Mouse (Mus musculus) lung, embryonic 16.5 days (tissue): ENCODE measurements at regions not wholly inside any gene's neighbourhood (a gene's known extent, or its start where the extent isn't known, plus 50 kb on each side); places are given as distances from the start of the nearest gene placed in this dataset.

ENCODE experiments used
- ATAC-seq: fragments of 200-750 bp; cut with Nextera tagmentation; 2 replicates; pipeline ENCODE4 v1.8.0; 2017; ENCODE audit warnings: low read depth, mild to moderate bottlenecking, moderate library complexity
- H3K27ac ChIP-seq: fragments of 300-500 bp; sonication (generic); 2 replicates; pipeline ENCODE4 v1.5.1; 2014; ENCODE audit warnings: mild to moderate bottlenecking, control low read depth, low read length
- H3K27me3 ChIP-seq: fragments of 300-500 bp; sonication (generic); 2 replicates; pipeline ENCODE4 v1.6.1; 2014; ENCODE audit warnings: low read depth, low read length, mixed read lengths; ENCODE audit not compliant: control insufficient read depth, insufficient read depth
- H3K36me3 ChIP-seq: fragments of 300-500 bp; sonication (generic); 2 replicates; pipeline ENCODE4 v1.6.1; 2014; ENCODE audit warnings: low read length; ENCODE audit not compliant: control insufficient read depth, insufficient read depth
- H3K4me1 ChIP-seq: fragments of 300-500 bp; sonication (generic); replicated peaks from 2 replicates; pipeline ENCODE4 v1.6.1; 2014; ENCODE audit warnings: low read length, mixed read lengths; ENCODE audit not compliant: control insufficient read depth, insufficient read depth
- H3K4me2 ChIP-seq: fragments of 300-500 bp; sonication (generic); 2 replicates; pipeline ENCODE4 v1.6.1; 2014; ENCODE audit warnings: low read depth, low read length, control low read depth
- H3K4me3 ChIP-seq: fragments of 300-500 bp; sonication (generic); 2 replicates; pipeline ENCODE4 v1.5.1; 2014; ENCODE audit warnings: mild to moderate bottlenecking, low read length, control low read depth
- H3K9ac ChIP-seq: fragments of 300-500 bp; sonication (generic); 2 replicates; pipeline ENCODE4 v1.6.1; 2014; ENCODE audit warnings: low read length, control low read depth
- H3K9me3 ChIP-seq: fragments of 300-500 bp; sonication (generic); 2 replicates; pipeline ENCODE4 v1.6.1; 2016; ENCODE audit warnings: low read length; ENCODE audit not compliant: control insufficient read depth
- WGBS: fragments of 180-500 bp; shearing (Covaris S2); extraction: QIAGEN DNeasy Blood & Tissue Kit; methylation state at CpG from one replicate; pipeline ENCODE4 v1.1.7; 2014; 5-methylcytosine and 5-hydroxymethylcytosine counted together

DNA sequence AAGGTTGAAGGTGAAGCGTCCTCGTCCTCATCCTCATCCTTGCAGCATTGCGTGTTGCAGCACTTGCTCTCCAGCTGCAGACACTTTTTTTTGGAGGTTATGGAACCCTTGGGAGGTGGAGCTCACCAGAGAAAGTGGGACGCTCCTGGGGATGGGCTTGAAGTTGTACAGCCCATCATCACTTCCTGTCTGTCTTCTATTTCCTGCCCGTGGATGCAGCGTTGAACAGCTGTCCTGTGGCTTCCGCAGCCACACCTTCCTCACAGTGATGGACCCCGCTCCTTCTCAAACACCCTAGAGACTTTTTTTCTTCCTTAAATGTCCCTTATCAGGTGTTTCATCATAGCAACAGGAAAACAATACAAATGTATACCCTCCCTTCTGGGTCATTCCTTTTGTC is 171.5 kb upstream of the Sdk2 start:
- H3K4me1 ChIP-seq, result no peaks in the 10 kb centered on the region
- 58% methylated on average over 8 of the region's 8 CpGs for WGBS
- ATAC-seq, result no peak
- H3K4me3 ChIP-seq, result no peak overlapping the region
- no peaks in the 10 kb centered on the region; the same call in 1 of the 2 replicates for H3K27me3 ChIP-seq
- H3K27ac ChIP-seq, result no peak overlapping the region
- no peaks in the 10 kb centered on the region for H3K36me3 ChIP-seq
- no peak overlapping the region for H3K4me2 ChIP-seq
- no peaks in the 10 kb centered on the region for H3K9me3 ChIP-seq
- no peak overlapping the region for H3K9ac ChIP-seq

DNA sequence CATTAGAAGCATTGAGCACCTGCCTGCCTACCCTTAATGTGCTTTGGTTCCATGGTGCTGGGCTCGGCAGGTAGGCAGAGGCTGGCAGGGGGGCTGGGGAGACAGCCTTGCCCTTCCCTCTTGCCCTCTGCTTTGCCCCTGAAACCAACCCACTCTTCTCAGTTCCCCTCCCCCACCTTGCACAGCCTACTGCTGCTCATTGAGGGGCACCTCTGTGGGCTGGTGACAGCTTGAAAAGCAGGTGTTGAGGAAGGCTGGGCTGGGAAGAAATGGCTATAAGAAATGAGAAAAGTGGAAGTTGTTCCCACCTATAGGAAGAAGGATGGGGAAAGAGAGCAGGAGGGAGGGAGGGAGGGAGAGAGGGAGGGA is 167.7 kb upstream of the Sdk2 start:
- H3K27ac ChIP-seq, result no peak overlapping the region
- no peak for ATAC-seq
- H3K4me1 ChIP-seq, result peaks cover 4% of the 10 kb centered on the region; the same call in 1 of the 2 replicates

DNA sequence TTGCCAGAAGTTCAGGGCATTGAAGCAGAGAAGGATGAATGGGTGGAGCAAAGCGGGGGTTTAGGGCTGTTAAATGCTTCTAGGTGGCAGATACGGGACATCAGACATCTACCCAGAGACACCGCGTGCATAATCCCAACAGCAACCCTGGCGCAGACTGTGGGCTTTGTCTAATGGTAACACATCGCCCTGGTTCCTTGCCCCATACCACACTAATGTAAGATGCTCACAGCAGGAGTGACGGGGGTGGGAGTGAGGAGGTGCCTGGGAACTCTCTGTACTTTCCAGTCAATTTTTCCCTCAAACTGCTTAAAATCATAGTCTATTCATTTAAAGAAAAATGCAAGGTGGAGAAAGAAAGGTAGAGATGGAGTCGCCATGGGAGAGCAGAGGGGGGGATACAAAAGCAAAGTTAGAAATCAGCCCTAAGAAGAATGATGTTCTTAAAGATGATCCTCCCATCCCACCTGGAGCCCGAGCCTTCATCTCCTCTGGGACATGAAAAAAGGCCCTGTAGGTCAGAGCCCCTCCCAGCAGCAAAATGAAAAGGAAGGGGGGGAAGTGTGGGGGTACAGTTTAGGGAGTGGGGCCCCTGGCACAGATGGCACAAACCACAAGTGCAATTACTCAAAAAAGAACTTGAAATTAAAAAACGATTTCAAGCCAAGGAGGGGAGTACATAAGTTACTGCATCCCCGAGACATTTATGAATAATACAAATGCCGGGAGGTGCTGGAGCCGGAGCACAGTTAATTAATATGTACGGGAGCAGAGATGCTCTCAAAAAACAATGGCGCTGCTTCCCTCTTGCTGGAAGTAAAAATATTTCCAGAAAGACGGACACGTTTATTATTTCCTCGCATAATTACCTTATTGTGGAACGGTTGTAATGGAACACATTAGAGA is 167.0 kb upstream of the Sdk2 start:
- Histone ChIP-seq H3K27ac (no peak overlapping the region), H3K4me1 (peaks cover 4% of the 10 kb centered on the region; the same call in 1 of the 2 replicates), H3K4me2 (no peak overlapping the region), H3K9ac (no peak overlapping the region), H3K4me3 (no peak overlapping the region), H3K36me3 (no peaks in the 10 kb centered on the region), H3K27me3 (no peaks in the 10 kb centered on the region; the same call in 1 of the 2 replicates), H3K9me3 (no peaks in the 10 kb centered on the region)
- ATAC-seq, result no peak
- 80% methylated on average over 19 of the region's 19 CpGs for WGBS

More for the DNA sequence above, 167.7 kb upstream of the Sdk2 start:
- Histone ChIP-seq H3K36me3 (no peaks in the 10 kb centered on the region), H3K9me3 (no peaks in the 10 kb centered on the region), H3K4me2 (no peak overlapping the region), H3K4me3 (no peak overlapping the region), H3K9ac (no peak overlapping the region), H3K27me3 (no peaks in the 10 kb centered on the region; the same call in 1 of the 2 replicates)
- WGBS, result 56% methylated on average over 1 of the region's 1 CpGs

DNA sequence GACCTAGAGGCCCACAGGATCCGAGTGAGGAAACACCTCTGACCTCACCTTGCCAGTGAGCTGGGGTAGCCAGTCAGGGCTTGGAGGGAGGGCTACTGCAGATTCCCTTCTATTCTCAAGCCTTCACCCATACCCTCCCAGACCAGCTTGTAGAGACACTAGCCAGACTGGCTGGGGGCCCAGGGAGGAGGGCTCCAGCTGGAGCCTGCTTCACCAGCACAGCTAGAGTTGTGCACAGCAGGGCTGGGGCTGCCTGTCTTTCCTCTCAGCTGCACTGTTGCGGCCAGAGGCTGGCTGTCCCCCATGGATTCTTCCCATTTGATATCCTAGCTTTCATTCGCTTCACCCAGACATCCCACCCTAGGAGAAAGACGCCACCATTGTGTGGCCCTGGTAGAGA is 165.0 kb upstream of the Sdk2 start:
- Histone ChIP-seq H3K36me3 (no peaks in the 10 kb centered on the region), H3K9ac (no peak overlapping the region), H3K27ac (no peak overlapping the region), H3K4me2 (no peak overlapping the region), H3K4me1 (peaks cover 4% of the 10 kb centered on the region; the same call in 1 of the 2 replicates), H3K27me3 (no peaks in the 10 kb centered on the region; the same call in 1 of the 2 replicates), H3K9me3 (no peaks in the 10 kb centered on the region), H3K4me3 (no peak overlapping the region)
- 77% methylated on average over 4 of the region's 4 CpGs for WGBS
- ATAC-seq, result peak; percentile 55

DNA sequence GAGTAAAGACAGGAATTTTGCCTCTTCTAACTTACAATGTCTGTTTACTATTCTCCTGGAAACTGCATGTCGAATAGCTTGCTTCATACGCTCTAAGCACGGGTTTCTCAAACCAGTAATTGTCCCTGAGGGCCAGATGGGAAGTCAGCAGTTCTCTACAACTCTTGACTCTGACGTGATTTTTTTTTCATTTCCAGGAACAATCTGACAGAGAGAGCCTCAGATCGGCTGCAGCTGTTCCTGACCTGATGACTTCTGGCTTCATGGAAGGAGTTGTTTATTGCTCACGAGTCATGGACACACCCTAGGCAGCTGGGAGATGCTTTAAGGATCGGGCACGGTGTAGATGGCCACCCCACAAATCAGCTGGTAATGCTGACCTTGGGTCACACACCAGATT is 162.9 kb upstream of the Sdk2 start:
- WGBS, result 28% methylated on average over 8 of the region's 8 CpGs
- peak overlapping the region; percentile 76 for H3K27ac ChIP-seq
- no peaks in the 10 kb centered on the region; the same call in 1 of the 2 replicates for H3K27me3 ChIP-seq
- H3K9ac ChIP-seq, result no peak overlapping the region
- H3K9me3 ChIP-seq, result no peaks in the 10 kb centered on the region
- no peak overlapping the region for H3K4me2 ChIP-seq
- H3K4me1 ChIP-seq, result peaks cover 4% of the 10 kb centered on the region; the same call in 1 of the 2 replicates
- no peak overlapping the region for H3K4me3 ChIP-seq
- peak; percentile 87 for ATAC-seq
- H3K36me3 ChIP-seq, result no peaks in the 10 kb centered on the region

DNA sequence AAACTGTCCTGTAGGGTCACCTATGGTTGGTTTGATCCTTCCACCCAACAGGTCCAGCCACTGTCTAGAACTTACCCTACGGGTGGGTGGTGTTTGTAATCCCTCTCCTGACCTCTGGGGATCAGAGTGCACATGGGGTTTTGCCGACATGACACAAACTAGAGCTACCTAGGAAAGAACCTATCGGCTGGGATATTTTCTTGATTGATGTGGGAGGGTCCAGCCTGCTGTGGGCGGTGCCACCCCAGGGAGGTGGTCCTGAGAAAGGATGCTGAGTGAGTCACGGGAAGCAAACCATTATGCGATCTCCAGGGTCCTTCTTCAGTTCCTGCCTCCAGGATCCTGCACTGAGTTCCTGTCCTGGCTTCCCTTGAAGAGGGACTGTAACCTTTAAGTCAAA is 162.3 kb upstream of the Sdk2 start:
- 78% methylated on average over 6 of the region's 6 CpGs for WGBS

DNA sequence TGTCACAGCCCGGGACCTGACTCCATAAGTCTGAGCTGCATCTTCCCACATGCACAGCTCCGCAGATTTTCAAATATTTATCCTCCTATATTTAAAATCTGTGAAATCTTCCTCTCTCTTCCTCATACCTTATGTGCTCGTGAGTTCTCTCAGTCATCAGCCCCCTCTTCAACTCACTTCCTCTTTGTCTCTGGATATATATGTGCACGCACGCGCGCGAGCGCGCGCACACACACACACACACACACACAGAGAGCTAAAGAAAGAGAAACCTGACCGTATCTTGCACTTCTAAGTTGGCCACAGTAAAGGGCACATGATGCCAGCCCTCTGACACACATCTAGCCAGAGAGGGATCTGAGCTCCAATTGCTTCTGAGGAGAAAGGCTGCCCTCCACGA is 159.7 kb upstream of the Sdk2 start:
- Histone ChIP-seq H3K4me1 (0 out of 2 replicates have a peak, but pooled peaks cover 1% of the 10 kb centered on the region), H3K27me3 (no peaks in the 10 kb centered on the region), H3K36me3 (no peaks in the 10 kb centered on the region), H3K4me3 (no peak overlapping the region), H3K9ac (no peak overlapping the region), H3K27ac (no peak overlapping the region), H3K4me2 (no peak overlapping the region), H3K9me3 (peaks cover 3% of the 10 kb centered on the region; the same call in 1 of the 2 replicates)
- WGBS, result 79% methylated on average over 13 of the region's 13 CpGs
- ATAC-seq, result no peak

More for the DNA sequence above, 162.3 kb upstream of the Sdk2 start:
- Histone ChIP-seq H3K9ac (no peak overlapping the region), H3K4me3 (no peak overlapping the region), H3K9me3 (no peaks in the 10 kb centered on the region), H3K4me1 (peaks cover 4% of the 10 kb centered on the region; the same call in 1 of the 2 replicates), H3K27me3 (no peaks in the 10 kb centered on the region; the same call in 1 of the 2 replicates), H3K4me2 (no peak overlapping the region), H3K36me3 (no peaks in the 10 kb centered on the region), H3K27ac (peak overlapping the region; percentile 76)
- ATAC-seq, result peak; percentile 3; the same call in 1 of the 2 replicates

DNA sequence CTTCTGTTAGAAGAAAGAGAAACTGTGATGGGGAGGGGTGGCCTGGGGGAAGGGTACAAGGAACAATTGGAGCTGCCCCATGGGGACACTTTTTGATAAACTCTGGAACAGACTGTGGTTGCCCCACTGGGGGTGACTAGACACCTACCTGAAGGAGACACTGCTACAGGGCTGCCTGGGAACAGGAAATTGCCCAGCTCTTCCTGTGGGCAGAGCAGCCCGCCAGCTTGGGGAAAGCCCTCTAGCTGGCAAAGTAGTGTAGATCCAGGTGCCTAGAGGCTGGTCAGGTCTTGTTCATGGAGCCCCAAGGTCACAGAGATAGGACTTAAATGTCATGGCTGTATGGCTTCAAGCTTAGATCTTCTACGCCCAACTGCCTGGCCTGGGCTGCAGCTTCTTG is 157.9 kb upstream of the Sdk2 start:
- Histone ChIP-seq H3K36me3 (no peaks in the 10 kb centered on the region), H3K4me2 (no peak overlapping the region), H3K27ac (no peak overlapping the region), H3K9ac (no peak overlapping the region), H3K27me3 (no peaks in the 10 kb centered on the region), H3K4me3 (no peak overlapping the region), H3K9me3 (peaks cover 3% of the 10 kb centered on the region; the same call in 1 of the 2 replicates), H3K4me1 (no peaks in the 10 kb centered on the region)
- ATAC-seq, result no peak
- WGBS, result 90% methylated on average over 2 of the region's 2 CpGs

DNA sequence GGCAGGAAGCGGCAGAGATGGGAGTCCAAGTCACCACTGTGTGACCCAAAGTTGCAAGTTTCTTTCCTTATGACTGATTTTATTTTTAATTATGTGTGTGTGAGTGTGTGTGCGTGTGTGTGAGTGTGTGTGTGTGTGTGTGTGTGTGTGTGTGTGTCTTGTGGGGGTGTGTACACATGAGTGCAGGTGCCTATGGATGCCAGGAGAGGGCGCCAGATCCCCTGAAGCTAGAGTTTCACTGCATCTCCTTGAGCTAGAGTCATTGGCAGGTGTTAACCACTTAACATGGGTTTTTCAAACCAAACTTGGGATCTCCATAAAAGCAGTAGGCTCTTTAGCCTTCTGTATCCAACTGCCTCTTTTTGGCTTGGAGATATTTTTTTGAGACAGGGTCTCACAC is 156.2 kb upstream of the Sdk2 start:
- H3K27ac ChIP-seq, result no peak overlapping the region
- ATAC-seq, result no peak
- no peak overlapping the region for H3K4me2 ChIP-seq
- H3K4me1 ChIP-seq, result no peaks in the 10 kb centered on the region
- 69% methylated on average over 3 of the region's 3 CpGs for WGBS
- no peak overlapping the region for H3K9ac ChIP-seq
- H3K36me3 ChIP-seq, result no peaks in the 10 kb centered on the region
- no peak overlapping the region for H3K4me3 ChIP-seq
- peaks cover 4% of the 10 kb centered on the region; the same call in 1 of the 2 replicates for H3K27me3 ChIP-seq
- peaks cover 3% of the 10 kb centered on the region; the same call in 1 of the 2 replicates for H3K9me3 ChIP-seq
